Mouse (Mus musculus) stomach, postnatal 0 days (tissue): ENCODE measurements at regions not wholly inside any gene's neighbourhood (a gene's known extent, or its start where the extent isn't known, plus 50 kb on each side); places are given as distances from the start of the nearest gene placed in this dataset.

Experiments
- CTCF ChIP-seq: IDR thresholded peaks from 2 replicates; pipeline ENCODE4 v1.5.1; 2016; ENCODE audit warnings: antibody characterized with exemption, low read depth, mild to moderate bottlenecking, moderate library complexity
- EP300 ChIP-seq: optimal IDR thresholded peaks from 2 replicates; pipeline ENCODE3; 2016; ENCODE audit warnings: antibody characterized with exemption

DNA sequence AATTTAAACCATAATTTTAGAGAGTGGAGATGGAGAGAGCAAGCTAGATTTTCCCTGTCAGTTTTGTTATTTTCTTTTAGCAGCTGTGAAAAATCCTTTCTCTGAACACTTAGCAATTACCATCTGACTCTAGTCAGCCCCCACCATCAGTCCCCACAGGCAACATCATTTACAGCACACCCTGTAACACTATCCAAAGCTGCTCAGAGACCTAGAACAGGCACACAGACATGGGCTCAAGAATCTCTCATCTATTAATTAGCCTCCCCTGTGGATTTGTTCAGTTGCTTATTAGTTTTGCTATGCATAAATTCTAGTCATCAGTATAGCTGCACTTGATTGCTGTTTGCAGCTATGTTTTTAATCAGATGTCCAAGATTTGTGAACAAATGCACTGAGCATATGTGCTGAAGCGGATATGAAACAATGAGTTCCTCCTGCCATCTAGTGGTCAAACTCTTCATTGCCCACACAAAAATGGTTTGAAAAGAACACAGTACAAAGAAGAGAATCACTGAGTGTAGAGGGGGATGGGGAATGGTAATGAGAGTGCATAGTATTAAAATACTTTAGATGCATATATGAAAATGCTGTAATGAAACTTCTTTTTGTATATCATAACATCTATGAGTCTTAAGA is 94.4 kb upstream of the Cobl start:
- peak; percentile 87 for TF ChIP-seq CTCF
- TF ChIP-seq EP300: no peak
